Mouse (Mus musculus): ENCODE measurements around the gene Spint1. TPM values are rescaled to one million over a fixed set of nuclear protein-coding genes. Genes with fewer than 3 reads are reported as not detected.

The Spint1 gene
- total and polyA plus RNA-seq, 3 experiments = not detected

GRCm38 (mm10) chr2:119242548-119242947 lies 5.4 kb downstream of the Spint1 start (continued):
- TF ChIP-seq ZMIZ1 (IDR thresholded peaks at IDR 0.05; ENCODE audit: low read depth, low read length) (no peak), GATA1 (IDR thresholded peaks at IDR 0.05; ENCODE audit: low read depth, low read length) (no peak)

DNA sequence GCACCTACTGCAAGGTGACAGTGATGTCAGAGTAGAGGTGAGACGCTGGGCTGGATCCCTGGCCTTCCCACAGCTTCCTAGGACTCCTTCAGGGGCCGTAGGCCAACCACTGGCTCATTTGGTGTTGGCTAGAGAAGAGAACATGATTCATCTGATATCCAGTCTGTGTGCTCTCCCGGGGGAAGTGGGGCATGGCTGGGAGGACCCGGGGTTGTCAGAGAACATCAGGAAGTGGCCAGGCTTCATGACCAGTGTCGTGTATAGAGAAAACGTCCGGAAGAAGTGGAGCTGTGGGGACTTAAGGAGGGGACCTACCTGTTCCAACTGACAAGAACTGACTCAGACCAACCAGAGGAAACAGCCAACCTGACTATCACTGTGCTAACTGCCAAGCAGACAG lies 8.1 kb downstream of the Spint1 start:
- H3K79me2 ChIP-seq (ENCODE audit: control insufficient read depth, insufficient read depth, low read length, poor library complexity) = no peaks in the 10 kb centered on the region
- peaks cover 3 to 13% of the 10 kb centered on the region in 2 experiments; a peak in 3 of 4 replicates for H3K4me1 ChIP-seq (ENCODE audit: control insufficient read depth in 1 of 2, insufficient read depth in 2 of 2, low read length in 2 of 2)
- no peak for DNase-seq (ENCODE audit: low read depth, low spot score)
- no peak overlapping the region for H3K4me3 ChIP-seq (ENCODE audit: control insufficient read depth in 1 of 2, insufficient read depth in 1 of 2, low read depth in 2 of 2, low read length in 2 of 2)
- H3K27me3 ChIP-seq (ENCODE audit: control insufficient read depth in 1 of 2, insufficient read depth in 2 of 2, low read length in 2 of 2) = no peaks in the 10 kb centered on the region
- no peaks in the 10 kb centered on the region for H3K9me3 ChIP-seq (replicated peaks; ENCODE audit: insufficient read depth, low read length)
- H3K36me3 ChIP-seq (ENCODE audit: control insufficient read depth in 1 of 2, insufficient read depth in 2 of 2, low read length in 2 of 2) = peaks cover 0 to 6% of the 10 kb centered on the region in 2 experiments; a peak in 2 of 4 replicates
- H3K9ac ChIP-seq (ENCODE audit: control insufficient read depth, low read depth, low read length, poor library complexity, severe bottlenecking) = no peak overlapping the region
- TF ChIP-seq CHD1 (IDR thresholded peaks at IDR 0.05; ENCODE audit: low read depth, low read length) = no peak
- TF ChIP-seq POLR2AphosphoS5 (IDR thresholded peaks at IDR 0.05; ENCODE audit: borderline replicate concordance, low read depth, low read length) = no peak
- TF ChIP-seq MAFK (IDR thresholded peaks at IDR 0.05; ENCODE audit: borderline replicate concordance, low read depth, low read length) = no peak
- TF ChIP-seq JUND (IDR thresholded peaks at IDR 0.05; ENCODE audit: low read depth, low read length) = no peak
- no peak for TF ChIP-seq ZMIZ1 (IDR thresholded peaks at IDR 0.05; ENCODE audit: low read depth, low read length)
- no peak for TF ChIP-seq ZC3H11A (IDR thresholded peaks at IDR 0.05; ENCODE audit: low read depth, low read length)
- no peak for TF ChIP-seq USF2 (IDR thresholded peaks at IDR 0.05; ENCODE audit: borderline replicate concordance in 1 of 2, insufficient read depth in 1 of 2, low read depth in 1 of 2, low read length in 2 of 2)
- no peak for TF ChIP-seq BHLHE40 (IDR thresholded peaks at IDR 0.05; ENCODE audit: borderline replicate concordance, low read depth, low read length)
- TF ChIP-seq HCFC1 (IDR thresholded peaks at IDR 0.05; ENCODE audit: low read depth, low read length) = no peak
- H3K27ac ChIP-seq (ENCODE audit: control insufficient read depth, low read depth, low read length) = no peak overlapping the region

- Histone ChIP-seq H3K79me2 (ENCODE audit: control insufficient read depth, insufficient read depth, low read length, poor library complexity) (no peaks in the 10 kb centered on the region), H3K4me3 (ENCODE audit: control insufficient read depth in 1 of 2, insufficient read depth in 1 of 2, low read depth in 2 of 2, low read length in 2 of 2) (no peak overlapping the region), H3K9me3 (replicated peaks; ENCODE audit: insufficient read depth, low read length) (no peaks in the 10 kb centered on the region), H3K4me1 (ENCODE audit: control insufficient read depth in 1 of 2, insufficient read depth in 2 of 2, low read length in 2 of 2) (peaks cover 0 to 9% of the 10 kb centered on the region in 2 experiments; a peak in 2 of 4 replicates), H3K36me3 (ENCODE audit: control insufficient read depth in 1 of 2, insufficient read depth in 2 of 2, low read length in 2 of 2) (peaks cover 0 to 4% of the 10 kb centered on the region in 2 experiments; a peak in 2 of 4 replicates), H3K9ac (ENCODE audit: control insufficient read depth, low read depth, low read length, poor library complexity, severe bottlenecking) (no peak overlapping the region), H3K27me3 (ENCODE audit: control insufficient read depth in 1 of 2, insufficient read depth in 2 of 2, low read length in 2 of 2) (no peaks in the 10 kb centered on the region), H3K27ac (ENCODE audit: control insufficient read depth, low read depth, low read length) (no peak overlapping the region)
- DNase-seq (ENCODE audit: low read depth, low spot score) = no peak
- no peak for TF ChIP-seq EP300 (IDR thresholded peaks at IDR 0.05; ENCODE audit: low read depth in 1 of 2, low read length in 2 of 2)
These were observed 10.7 kb downstream of the Spint1 start for GRCm38 (mm10) chr2:119247904-119248303.

DNA sequence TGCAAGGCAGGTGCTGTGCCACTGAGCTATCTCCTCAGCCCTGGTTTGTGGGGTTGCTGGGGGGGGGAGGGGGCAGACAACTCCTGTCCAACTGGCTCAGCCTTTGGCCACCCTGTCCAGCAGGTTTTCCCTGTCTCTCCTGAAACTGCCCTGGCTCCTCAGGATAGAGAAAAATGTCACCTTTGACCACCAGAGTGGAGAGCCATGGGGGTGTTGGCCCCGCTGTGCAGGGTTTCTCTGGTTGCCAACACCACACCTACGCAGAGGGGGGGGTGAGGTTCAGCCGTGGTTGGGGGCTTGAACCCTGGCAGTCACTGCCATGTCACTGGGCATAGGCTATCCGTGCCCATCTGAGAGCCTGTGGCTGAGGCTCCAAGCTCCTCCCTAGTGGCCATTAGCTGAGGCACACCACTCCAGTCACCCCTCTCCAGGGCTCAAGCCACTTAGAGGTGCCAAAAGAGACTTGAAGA lies 12.5 kb downstream of the Spint1 start:
- Histone ChIP-seq H3K27ac (ENCODE audit: control insufficient read depth, low read depth, low read length) (no peak overlapping the region), H3K27me3 (ENCODE audit: control insufficient read depth in 1 of 2, insufficient read depth in 2 of 2, low read length in 2 of 2) (peaks cover 0 to 3% of the 10 kb centered on the region in 2 experiments; a peak in 2 of 4 replicates), H3K9ac (ENCODE audit: control insufficient read depth, low read depth, low read length, poor library complexity, severe bottlenecking) (no peak overlapping the region), H3K4me1 (ENCODE audit: control insufficient read depth in 1 of 2, insufficient read depth in 2 of 2, low read length in 2 of 2) (peaks cover 0 to 9% of the 10 kb centered on the region in 2 experiments; a peak in 2 of 4 replicates), H3K36me3 (ENCODE audit: control insufficient read depth in 1 of 2, insufficient read depth in 2 of 2, low read length in 2 of 2) (peaks cover 0 to 4% of the 10 kb centered on the region in 2 experiments; a peak in 2 of 4 replicates), H3K9me3 (replicated peaks; ENCODE audit: insufficient read depth, low read length) (no peaks in the 10 kb centered on the region), H3K4me3 (ENCODE audit: control insufficient read depth in 1 of 2, insufficient read depth in 1 of 2, low read depth in 2 of 2, low read length in 2 of 2) (no peak overlapping the region), H3K79me2 (ENCODE audit: control insufficient read depth, insufficient read depth, low read length, poor library complexity) (no peaks in the 10 kb centered on the region)
- DNase-seq (ENCODE audit: low read depth, low spot score) = no peak
- TF ChIP-seq TCF12 (IDR thresholded peaks at IDR 0.05; ENCODE audit: low read depth, low read length) (no peak), USF2 (IDR thresholded peaks at IDR 0.05; ENCODE audit: borderline replicate concordance in 1 of 2, insufficient read depth in 1 of 2, low read depth in 1 of 2, low read length in 2 of 2) (no peak), HCFC1 (IDR thresholded peaks at IDR 0.05; ENCODE audit: low read depth, low read length) (no peak), ZKSCAN1 (IDR thresholded peaks at IDR 0.05; ENCODE audit: low read depth, low read length) (no peak), USF1 (IDR thresholded peaks at IDR 0.05; ENCODE audit: low read depth, low read length) (no peak), TAL1 (IDR thresholded peaks at IDR 0.05; ENCODE audit: low read length) (no peak), MAFK (IDR thresholded peaks at IDR 0.05; ENCODE audit: borderline replicate concordance, low read depth, low read length) (no peak), NELFE (IDR thresholded peaks at IDR 0.05; ENCODE audit: low read depth, low read length) (no peak), TBP (IDR thresholded peaks at IDR 0.05; ENCODE audit: low read depth, low read length) (no peak), MXI1 (IDR thresholded peaks at IDR 0.05; ENCODE audit: low read depth, low read length) (no peak), ETS1 (IDR thresholded peaks at IDR 0.05; ENCODE audit: low read depth, low read length) (no peak), E2F4 (IDR thresholded peaks at IDR 0.05; ENCODE audit: borderline replicate concordance, low read depth, low read length) (no peak), MYC (IDR thresholded peaks at IDR 0.05; ENCODE audit: low read depth, low read length) (no peak), ZNF384 (IDR thresholded peaks at IDR 0.05; ENCODE audit: low read depth, low read length) (no peak), GATA1 (IDR thresholded peaks at IDR 0.05; ENCODE audit: low read depth, low read length) (no peak), CHD2 (IDR thresholded peaks at IDR 0.05; ENCODE audit: low read length) (no peak)
